Mouse (Mus musculus): ENCODE results near the gene Ptpre.
"Not testable (repeated sequence)": the region's sequence is repeated elsewhere in the genome, so short reads cannot be mapped to it uniquely, and the experiment has no call there.

DNA sequence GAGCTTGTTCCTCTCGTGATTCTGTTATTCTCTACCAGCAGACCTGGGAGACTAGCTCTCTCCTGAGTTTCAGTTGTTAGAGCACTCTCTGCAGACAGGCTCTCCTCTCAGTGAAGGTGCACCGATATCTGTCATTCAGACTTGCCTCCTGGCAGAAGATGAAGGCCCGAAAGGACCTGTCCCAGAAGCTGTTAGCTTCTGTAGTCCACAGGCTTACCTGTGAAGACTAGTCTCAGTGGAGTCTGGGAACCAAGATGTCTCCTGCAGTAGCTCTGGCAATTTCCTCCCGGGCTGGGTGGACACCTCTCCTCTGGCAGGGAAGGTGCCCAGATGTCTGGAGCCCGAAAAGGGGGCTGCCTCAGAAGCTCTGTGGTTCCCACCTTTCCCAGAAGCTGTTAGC is 30.8 kb upstream of the Ptpre start:
- not testable (repeated sequence) for TF ChIP-seq KAT2A (IDR thresholded peaks at IDR 0.05; ENCODE audit: insufficient replicate concordance, low read length); CHD2 (IDR thresholded peaks at IDR 0.05; ENCODE audit: low read length); CTCF (conservative IDR thresholded peaks at IDR 0.05 in 1 of 2, IDR thresholded peaks at IDR 0.05 in 1 of 2; ENCODE audit: low read depth in 2 of 2, low read length in 2 of 2); POLR2A (IDR thresholded peaks at IDR 0.05; ENCODE audit: low read depth, low read length); EP300 (IDR thresholded peaks at IDR 0.05; ENCODE audit: low read length); TCF12 (IDR thresholded peaks at IDR 0.05; ENCODE audit: low read depth, low read length); MAX (IDR thresholded peaks at IDR 0.05; ENCODE audit: low read length); ZC3H11A (IDR thresholded peaks at IDR 0.05; ENCODE audit: low read depth, low read length); HCFC1 (IDR thresholded peaks at IDR 0.05; ENCODE audit: low read depth, low read length); ZNF384 (IDR thresholded peaks at IDR 0.05; ENCODE audit: low read depth, low read length); MAFK (IDR thresholded peaks at IDR 0.05; ENCODE audit: insufficient replicate concordance, low read length); BHLHE40 (IDR thresholded peaks at IDR 0.05; ENCODE audit: low read depth, low read length); POLR2AphosphoS2 (IDR thresholded peaks at IDR 0.05; ENCODE audit: low read depth, low read length)
